Mouse (Mus musculus) heart, embryonic 15.5 days (tissue): ENCODE results near the gene Sh3kbp1. TPM values are rescaled to one million over a fixed set of nuclear protein-coding genes. Genes with fewer than 3 reads are reported as not detected.

ENCODE experiments used
- ATAC-seq: fragments of 200-750 bp; cut with Nextera tagmentation; replicated peaks from 2 replicates; pipeline ENCODE4 v1.8.0; 2017; ENCODE audit warnings: low read depth, moderate TSS enrichment; ENCODE audit not compliant: insufficient number of reproducible peaks, insufficient read depth, low FRiP score
- H3K27ac ChIP-seq: fragments of 300-500 bp; sonication (generic); 2 replicates; pipeline ENCODE4 v1.5.1; 2015; ENCODE audit warnings: mild to moderate bottlenecking, inconsistent platforms
- H3K27me3 ChIP-seq: fragments of 300-500 bp; sonication (generic); 2 replicates; pipeline ENCODE4 v1.6.1; 2015; ENCODE audit warnings: inconsistent platforms
- H3K36me3 ChIP-seq: fragments of 300-500 bp; sonication (generic); 2 replicates; pipeline ENCODE4 v1.6.1; 2015; ENCODE audit warnings: mild to moderate bottlenecking, inconsistent platforms
- H3K4me1 ChIP-seq: fragments of 300-500 bp; sonication (generic); replicated peaks from 2 replicates; pipeline ENCODE4 v1.6.1; 2015; ENCODE audit warnings: inconsistent platforms
- H3K4me2 ChIP-seq: fragments of 300-500 bp; sonication (generic); 2 replicates; pipeline ENCODE4 v1.6.1; 2015; ENCODE audit warnings: inconsistent platforms, mild to moderate bottlenecking, moderate library complexity
- H3K4me3 ChIP-seq: fragments of 300-500 bp; sonication (generic); 2 replicates; pipeline ENCODE4 v1.5.1; 2015; ENCODE audit warnings: mild to moderate bottlenecking, inconsistent platforms
- H3K9ac ChIP-seq: fragments of 300-500 bp; sonication (generic); 2 replicates; pipeline ENCODE4 v1.6.1; 2015; ENCODE audit warnings: mild to moderate bottlenecking, inconsistent platforms
- H3K9me3 ChIP-seq: fragments of 300-500 bp; sonication (generic); replicated peaks from 2 replicates; pipeline ENCODE4 v1.6.1; 2016; ENCODE audit warnings: inconsistent platforms
- whole genome bisulfite sequencing: fragments of 180-500 bp; shearing (Covaris S2); methylation state at CpG from one replicate; pipeline ENCODE4 v1.1.7; 2015; ENCODE audit warnings: mixed read lengths; 5-methylcytosine and 5-hydroxymethylcytosine counted together
- polyA plus RNA-seq: library from polyadenylated mRNA; unstranded; fragments of >200 nt; fragmentation: Nextera tagmentation; extraction: Ambion mirVana; gene quantifications from 2 replicates; pipeline ENCODE4 v1.2.1, GENCODE M21; 2015

Sh3kbp1 gene
- polyA plus RNA-seq, 1 experiment from 2014 or later: 154 TPM

DNA sequence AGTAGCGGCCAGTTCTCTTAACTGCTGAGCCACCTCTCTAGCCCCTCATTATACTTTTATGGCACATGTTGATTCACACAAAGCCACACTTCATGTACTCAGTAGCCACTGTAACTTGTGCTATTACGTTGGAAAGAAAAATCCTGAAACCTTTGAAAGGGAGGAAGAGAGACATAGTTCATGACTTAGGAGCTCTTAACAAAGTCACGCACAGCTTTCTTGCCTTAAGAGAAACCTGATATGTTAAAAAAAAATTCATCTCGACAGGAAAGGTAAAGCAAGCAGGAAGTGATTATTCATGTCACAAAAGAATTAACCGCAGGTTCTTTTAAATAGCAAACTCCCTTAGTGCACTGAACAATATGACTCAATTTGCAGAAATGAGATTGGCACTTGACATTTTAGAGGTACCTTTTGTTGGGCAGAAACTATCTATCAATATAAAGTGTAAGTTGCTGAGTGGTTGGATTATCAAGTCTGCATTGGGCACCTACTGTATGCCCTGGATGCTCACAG lies 51.3 kb downstream of the Sh3kbp1 start:
- H3K9me3 ChIP-seq: no peaks in the 10 kb centered on the region
- no peak for ATAC-seq
- no peak overlapping the region for H3K27ac ChIP-seq
- 74% methylated on average over 5 of the region's 5 CpGs for WGBS
- no peaks in the 10 kb centered on the region for H3K4me1 ChIP-seq
- no peak overlapping the region for H3K4me2 ChIP-seq
- H3K36me3 ChIP-seq: no peaks in the 10 kb centered on the region
- H3K27me3 ChIP-seq: no peaks in the 10 kb centered on the region
- no peak overlapping the region for H3K4me3 ChIP-seq
- H3K9ac ChIP-seq: no peak overlapping the region

GRCm38 (mm10) chrX:159685521-159685920 lies 58.4 kb downstream of the Sh3kbp1 start:
- no peak for ATAC-seq
- 50% methylated on average over 1 of the region's 1 CpGs for WGBS
- no peak overlapping the region for H3K9ac ChIP-seq

DNA sequence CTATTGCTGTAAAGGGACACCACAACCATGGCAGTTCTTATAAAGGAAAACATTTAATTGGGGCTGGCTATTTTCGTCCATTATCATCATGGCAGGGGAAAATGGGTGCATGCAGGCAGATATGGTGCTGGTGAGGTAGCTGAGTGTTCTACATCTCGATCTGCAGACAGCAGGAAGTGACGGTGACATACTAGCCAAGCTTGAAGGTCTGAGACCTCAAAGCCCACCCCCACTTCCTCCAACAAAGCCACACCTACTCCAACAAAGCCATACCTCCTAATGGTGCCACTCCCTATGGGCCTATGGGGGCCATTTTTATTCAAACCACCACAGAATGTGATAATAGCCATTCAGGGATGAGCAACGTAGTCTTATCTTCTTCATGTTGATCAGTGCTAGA lies 59.8 kb downstream of the Sh3kbp1 start:
- 63% methylated on average over 4 of the region's 4 CpGs for WGBS
- no peaks in the 10 kb centered on the region for H3K36me3 ChIP-seq
- H3K27ac ChIP-seq: no peak overlapping the region
- H3K9me3 ChIP-seq: no peaks in the 10 kb centered on the region
- no peak overlapping the region for H3K9ac ChIP-seq
- H3K4me3 ChIP-seq: no peak overlapping the region
- no peaks in the 10 kb centered on the region for H3K4me1 ChIP-seq
- ATAC-seq: no peak
- no peaks in the 10 kb centered on the region for H3K27me3 ChIP-seq
- no peak overlapping the region for H3K4me2 ChIP-seq

More at GRCm38 (mm10) chrX:159685521-159685920, 58.4 kb downstream of the Sh3kbp1 start:
- Histone ChIP-seq H3K4me1 (no peaks in the 10 kb centered on the region), H3K4me2 (no peak overlapping the region), H3K27ac (no peak overlapping the region), H3K36me3 (no peaks in the 10 kb centered on the region), H3K4me3 (no peak overlapping the region), H3K27me3 (no peaks in the 10 kb centered on the region), H3K9me3 (no peaks in the 10 kb centered on the region)

GRCm38 (mm10) chrX:159688698-159689097 lies 61.6 kb downstream of the Sh3kbp1 start:
- no peaks in the 10 kb centered on the region for H3K9me3 ChIP-seq
- no peak for ATAC-seq

GRCm38 (mm10) chrX:159689785-159690416 lies 62.8 kb downstream of the Sh3kbp1 start:
- H3K4me2 ChIP-seq: no peak overlapping the region
- H3K9ac ChIP-seq: no peak overlapping the region
- no peaks in the 10 kb centered on the region for H3K36me3 ChIP-seq
- no peak overlapping the region for H3K27ac ChIP-seq
- no peak for ATAC-seq
- no peaks in the 10 kb centered on the region for H3K9me3 ChIP-seq
- no peaks in the 10 kb centered on the region for H3K27me3 ChIP-seq
- 53% methylated on average over 10 of the region's 10 CpGs for WGBS
- H3K4me3 ChIP-seq: no peak overlapping the region
- no peaks in the 10 kb centered on the region for H3K4me1 ChIP-seq

More at GRCm38 (mm10) chrX:159688698-159689097, 61.6 kb downstream of the Sh3kbp1 start:
- 79% methylated on average over 5 of the region's 5 CpGs for WGBS
- H3K27me3 ChIP-seq: no peaks in the 10 kb centered on the region
- H3K36me3 ChIP-seq: no peaks in the 10 kb centered on the region
- H3K4me3 ChIP-seq: no peak overlapping the region
- no peaks in the 10 kb centered on the region for H3K4me1 ChIP-seq
- H3K4me2 ChIP-seq: no peak overlapping the region
- no peak overlapping the region for H3K9ac ChIP-seq
- H3K27ac ChIP-seq: no peak overlapping the region

DNA sequence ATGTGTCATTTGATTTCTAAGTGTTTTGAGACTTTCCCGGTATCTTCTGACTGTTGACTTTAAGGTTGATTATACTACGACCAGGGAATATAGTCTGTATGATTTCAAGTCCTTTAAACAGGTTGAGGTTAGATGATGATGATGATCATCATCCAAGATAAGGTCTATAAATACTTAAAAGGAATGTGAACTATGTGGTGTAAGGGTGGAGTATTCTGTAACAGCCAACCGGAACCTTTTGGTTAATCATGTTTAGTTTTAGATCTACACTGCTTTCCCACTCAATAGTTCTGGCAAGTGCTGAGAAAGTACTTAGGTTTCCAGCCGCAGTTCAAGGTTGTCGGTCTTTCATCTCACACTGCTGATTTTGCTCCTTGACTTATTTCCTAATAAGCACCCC lies 66.1 kb downstream of the Sh3kbp1 start:
- Histone ChIP-seq H3K4me3 (no peak overlapping the region), H3K4me1 (0 out of 2 replicates have a peak, but pooled peaks cover 2% of the 10 kb centered on the region), H3K27ac (no peak overlapping the region), H3K9me3 (no peaks in the 10 kb centered on the region), H3K36me3 (no peaks in the 10 kb centered on the region), H3K27me3 (no peaks in the 10 kb centered on the region), H3K9ac (no peak overlapping the region), H3K4me2 (no peak overlapping the region)
- WGBS: 61% methylated on average over 5 of the region's 5 CpGs
- no peak for ATAC-seq

DNA sequence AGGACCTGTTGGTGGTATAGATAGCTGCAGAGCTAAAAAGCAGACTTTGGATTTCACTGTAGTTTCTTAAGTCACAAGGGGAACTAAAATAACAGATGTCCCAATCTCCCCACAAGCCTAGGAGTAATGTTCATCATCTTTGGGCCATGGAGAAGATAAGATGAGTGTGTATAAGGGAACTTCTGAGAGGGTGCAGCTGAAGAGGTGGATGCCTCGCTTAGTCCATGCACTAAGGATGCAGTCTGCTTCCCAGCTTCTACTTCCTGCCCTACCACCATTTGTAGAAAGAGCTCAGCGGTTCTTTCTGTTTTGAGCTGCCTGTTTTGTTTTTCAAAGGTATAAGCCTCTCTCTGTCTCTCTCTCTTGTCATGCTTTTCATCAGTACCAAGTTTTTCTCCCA lies 69.5 kb downstream of the Sh3kbp1 start:
- ATAC-seq: no peak
- Histone ChIP-seq H3K4me1 (0 out of 2 replicates have a peak, but pooled peaks cover 2% of the 10 kb centered on the region), H3K9me3 (no peaks in the 10 kb centered on the region), H3K9ac (no peak overlapping the region), H3K36me3 (no peaks in the 10 kb centered on the region), H3K27ac (no peak overlapping the region), H3K27me3 (no peaks in the 10 kb centered on the region; the same call in 1 of the 2 replicates), H3K4me2 (no peak overlapping the region), H3K4me3 (no peak overlapping the region)
- 21% methylated on average over 2 of the region's 2 CpGs for WGBS

DNA sequence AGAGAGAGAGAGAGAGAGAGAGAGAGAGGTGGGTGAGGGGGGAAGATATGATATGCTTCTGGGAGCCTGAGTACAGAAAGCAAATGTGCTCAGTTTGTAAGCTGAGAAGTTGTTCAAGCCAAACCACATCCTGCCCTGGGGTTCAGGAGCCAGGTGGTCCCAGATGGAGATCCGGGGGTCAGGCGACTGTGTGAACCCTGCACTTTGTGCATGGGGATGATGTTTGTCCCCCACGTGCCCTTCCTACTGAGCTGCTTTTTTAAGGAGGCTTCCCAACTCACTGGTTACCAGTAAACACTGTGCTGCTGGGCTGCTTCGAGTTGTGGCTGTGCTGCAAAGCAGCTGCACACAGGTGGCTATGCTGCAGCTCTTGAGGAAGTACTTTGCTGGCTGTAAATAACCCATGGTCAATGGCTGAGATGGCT lies 70.0 kb downstream of the Sh3kbp1 start:
- ATAC-seq: no peak
- no peaks in the 10 kb centered on the region for H3K36me3 ChIP-seq
- no peak overlapping the region for H3K9ac ChIP-seq
- no peak overlapping the region for H3K4me2 ChIP-seq
- H3K9me3 ChIP-seq: no peaks in the 10 kb centered on the region
- WGBS: 12% methylated on average over 4 of the region's 4 CpGs
- H3K27ac ChIP-seq: no peak overlapping the region
- H3K27me3 ChIP-seq: no peaks in the 10 kb centered on the region; the same call in 1 of the 2 replicates
- no peak overlapping the region for H3K4me3 ChIP-seq
- H3K4me1 ChIP-seq: 0 out of 2 replicates have a peak, but pooled peaks cover 2% of the 10 kb centered on the region

GRCm38 (mm10) chrX:159702850-159703249 lies 75.8 kb downstream of the Sh3kbp1 start:
- Histone ChIP-seq H3K27me3 (no peaks in the 10 kb centered on the region; the same call in 1 of the 2 replicates), H3K4me2 (no peak overlapping the region), H3K4me1 (no peaks in the 10 kb centered on the region), H3K4me3 (no peak overlapping the region), H3K9ac (no peak overlapping the region), H3K36me3 (no peaks in the 10 kb centered on the region), H3K9me3 (no peaks in the 10 kb centered on the region), H3K27ac (no peak overlapping the region)
- no peak for ATAC-seq
- WGBS: 72% methylated on average over 2 of the region's 2 CpGs

DNA sequence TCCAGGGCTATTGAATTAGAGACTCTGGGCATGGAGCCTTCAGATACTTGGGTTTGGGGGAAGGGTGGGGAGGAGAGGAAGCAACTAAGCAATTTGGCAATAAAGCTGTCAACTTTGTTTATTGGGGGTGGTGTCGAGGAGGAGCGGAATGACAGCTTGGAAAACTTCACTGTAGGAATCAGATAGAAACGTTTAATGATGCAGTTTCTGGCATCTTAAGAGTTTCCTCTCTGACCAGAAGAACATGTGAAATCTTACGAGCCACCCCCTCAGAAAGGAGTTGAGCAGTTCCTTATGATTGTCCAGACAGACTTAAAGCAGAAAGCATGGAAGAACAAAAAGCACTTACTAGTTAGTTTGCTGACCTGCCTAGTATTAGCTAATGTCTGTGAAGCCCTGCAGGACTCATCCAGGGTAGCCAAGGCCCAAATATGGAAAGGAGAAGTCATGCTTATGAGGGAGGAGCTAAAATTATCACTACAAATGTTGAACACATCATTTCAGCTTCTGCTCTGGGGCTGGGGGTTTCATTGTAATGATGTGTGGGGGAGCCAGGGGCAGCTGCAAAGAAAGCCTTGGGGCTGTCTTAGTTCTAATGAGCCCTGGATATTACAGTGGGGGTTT lies 77.4 kb downstream of the Sh3kbp1 start:
- no peak for ATAC-seq
- H3K27me3 ChIP-seq: no peaks in the 10 kb centered on the region
- H3K36me3 ChIP-seq: no peaks in the 10 kb centered on the region
- H3K4me1 ChIP-seq: peaks cover 6% of the 10 kb centered on the region
- no peak overlapping the region for H3K9ac ChIP-seq
- no peaks in the 10 kb centered on the region for H3K9me3 ChIP-seq
- H3K27ac ChIP-seq: no peak overlapping the region
- H3K4me2 ChIP-seq: no peak overlapping the region
- H3K4me3 ChIP-seq: no peak overlapping the region
- WGBS: 52% methylated on average over 4 of the region's 4 CpGs

GRCm38 (mm10) chrX:159705412-159705811 lies 78.3 kb downstream of the Sh3kbp1 start:
- Histone ChIP-seq H3K27ac (no peak overlapping the region), H3K4me1 (peaks cover 7% of the 10 kb centered on the region), H3K4me3 (no peak overlapping the region), H3K36me3 (no peaks in the 10 kb centered on the region), H3K9ac (no peak overlapping the region), H3K27me3 (no peaks in the 10 kb centered on the region), H3K4me2 (no peak overlapping the region), H3K9me3 (no peaks in the 10 kb centered on the region)
- WGBS: 65% methylated on average over 2 of the region's 2 CpGs
- ATAC-seq: no peak
